Mouse (Mus musculus): ENCODE measurements around the gene Amdhd2.
"Not testable (repeated sequence)": the region's sequence is repeated elsewhere in the genome, so short reads cannot be mapped to it uniquely, and the experiment has no call there.

Amdhd2 gene

GRCm38 (mm10) chr17:24155742-24156141 is 7.8 kb downstream of the Amdhd2 start:
- DNase-seq: no peak

GRCm38 (mm10) chr17:24154463-24154862 is 9.1 kb downstream of the Amdhd2 start:
- DNase-seq: no peak

GRCm38 (mm10) chr17:24151890-24152563 is 11.5 kb downstream of the Amdhd2 start:
- DNase-seq: peak; percentile 91

- DNase-seq: no peak
Observed at GRCm38 (mm10) chr17:24151382-24151781, 12.2 kb downstream of the Amdhd2 start.

- no peak for DNase-seq
Observed at GRCm38 (mm10) chr17:24150824-24151223, 12.7 kb downstream of the Amdhd2 start, which contains the start of gene Pdpk1. Gene Pdpk1, minus strand, starts transcription at chr17:24150924.

- DNase-seq: no peak
Observed at GRCm38 (mm10) chr17:24149421-24149820, 14.1 kb downstream of the Amdhd2 start.

- DNase-seq: no peak
Observed at GRCm38 (mm10) chr17:24142897-24143296, 20.7 kb downstream of the Amdhd2 start.

- DNase-seq: peak; percentile 98
Observed at GRCm38 (mm10) chr17:24141425-24141920, 22.1 kb downstream of the Amdhd2 start.

- DNase-seq: peak; percentile 61
Observed at GRCm38 (mm10) chr17:24140845-24141424, 22.6 kb downstream of the Amdhd2 start.

- no peak for DNase-seq
Observed at GRCm38 (mm10) chr17:24139968-24140367, 23.6 kb downstream of the Amdhd2 start.

GRCm38 (mm10) chr17:24139256-24139655 is 24.3 kb downstream of the Amdhd2 start:
- no peak for DNase-seq

- DNase-seq: no peak
Observed at GRCm38 (mm10) chr17:24137226-24137880, 26.2 kb downstream of the Amdhd2 start.

GRCm38 (mm10) chr17:24134062-24134461 is 29.5 kb downstream of the Amdhd2 start:
- DNase-seq: no peak

GRCm38 (mm10) chr17:24132919-24133318 is 30.6 kb downstream of the Amdhd2 start:
- DNase-seq: not testable (repeated sequence)

GRCm38 (mm10) chr17:24131570-24131969 is 32.0 kb downstream of the Amdhd2 start:
- no peak for DNase-seq

GRCm38 (mm10) chr17:24129246-24129645 is 34.3 kb downstream of the Amdhd2 start:
- not testable (repeated sequence) for DNase-seq

GRCm38 (mm10) chr17:24127592-24127991 is 36.0 kb downstream of the Amdhd2 start:
- no peak for DNase-seq

GRCm38 (mm10) chr17:24126801-24127200 is 36.8 kb downstream of the Amdhd2 start:
- DNase-seq: no peak

GRCm38 (mm10) chr17:24119446-24119845 is 44.1 kb downstream of the Amdhd2 start:
- no peak for DNase-seq

GRCm38 (mm10) chr17:24113031-24113430 is 50.5 kb downstream of the Amdhd2 start:
- DNase-seq: no peak

- DNase-seq: no peak
Observed at GRCm38 (mm10) chr17:24111256-24111655, 52.3 kb downstream of the Amdhd2 start.

- DNase-seq: no peak
Observed at GRCm38 (mm10) chr17:24108896-24109295, 54.7 kb downstream of the Amdhd2 start.

All from liver (tissue).